In genomic region chr8:105613037-105613436, GRCm38 (mm10) we compare ENCODE assay signal across 9 mouse cellular contexts. TPM values are rescaled to one million over a fixed set of nuclear protein-coding genes. Genes with fewer than 3 reads are reported as not detected.
DNase-seq lines count a peak whose midpoint lies in the region; ATAC-seq lines count a peak whose summit lies in the region.
"Had no signal": no experiment of that assay in that cellular context is flagged by ENCODE, and none has a peak within 500 bp of the region (broad histone marks: within the 10 kb centered on the region; RNA-seq: fewer than 3 reads in every experiment).

No protein-coding gene starts in this region.

- H3K4me3 ChIP-seq in embryonic facial prominence, embryonic 13.5 days: peak overlapping the region; percentile 49
- H3K4me3 ChIP-seq in heart, embryonic 13.5 days: peak overlapping the region; percentile 65

- DNase-seq in layer of hippocampus, postnatal 10 days (ENCODE audit: low spot score in 2 of 2): peak; percentile 28 to 50
- no peak for DNase-seq in layer of hippocampus, adult 9-11 months
- DNase-seq in kidney, postnatal 10 days: peak; percentile 80
- peak; percentile 75 for DNase-seq in lung, postnatal 36 days
- peak; percentile 62 for DNase-seq in urinary bladder, adult 2 months (ENCODE audit: low spot score)
- no peak for DNase-seq in layer of hippocampus, postnatal 25 days (ENCODE audit: extremely low spot score in 1 of 2, low spot score in 1 of 2)

- peak overlapping the region; percentile 62 for H3K9ac ChIP-seq in embryonic facial prominence, embryonic 13.5 days
- peak overlapping the region; percentile 84 for H3K9ac ChIP-seq in heart, embryonic 13.5 days

- 5% methylated on average over 20 of the region's 20 CpGs for WGBS in embryonic facial prominence, embryonic 13.5 days
- WGBS in heart, embryonic 13.5 days: 4% methylated on average over 20 of the region's 20 CpGs

- ATAC-seq in embryonic facial prominence, embryonic 13.5 days (ENCODE audit: insufficient number of reproducible peaks, insufficient read depth, low FRiP score, low TSS enrichment, low read depth): no peak
- ATAC-seq in heart, embryonic 13.5 days (ENCODE audit: extremely low read depth, insufficient number of reproducible peaks, low FRiP score, low TSS enrichment): no peak

- H3K4me2 ChIP-seq in embryonic facial prominence, embryonic 13.5 days: peak overlapping the region; percentile 80
- H3K4me2 ChIP-seq in heart, embryonic 13.5 days: peak overlapping the region; percentile 98

- no peak overlapping the region for H3K27ac ChIP-seq in embryonic facial prominence, embryonic 13.5 days
- peak overlapping the region; percentile 48 for H3K27ac ChIP-seq in heart, embryonic 13.5 days (replicated peaks)

- H3K4me1 ChIP-seq in embryonic facial prominence, embryonic 13.5 days: peaks cover 23% of the 10 kb centered on the region
- H3K4me1 ChIP-seq in heart, embryonic 13.5 days: peaks cover 46% of the 10 kb centered on the region

- peaks cover 32% of the 10 kb centered on the region for H3K27me3 ChIP-seq in embryonic facial prominence, embryonic 13.5 days
- peaks cover 11% of the 10 kb centered on the region for H3K27me3 ChIP-seq in heart, embryonic 13.5 days (replicated peaks)

- peaks cover 30% of the 10 kb centered on the region for H3K36me3 ChIP-seq in embryonic facial prominence, embryonic 13.5 days
- H3K36me3 ChIP-seq in heart, embryonic 13.5 days: peaks cover 49% of the 10 kb centered on the region

- no peaks in the 10 kb centered on the region for H3K9me3 ChIP-seq in embryonic facial prominence, embryonic 13.5 days
- H3K9me3 ChIP-seq in heart, embryonic 13.5 days: no peaks in the 10 kb centered on the region

RNA-seq across cellular contexts. Expression of gene Ripor1, which starts 8.0 kb away (rescaled TPM):
- total RNA-seq in layer of hippocampus, postnatal 10 days (2021): 10 to 100 TPM; 73.6 to 81.2 TPM
- 18.6 and 18.7 TPM in 2 replicates for polyA plus RNA-seq in embryonic facial prominence, embryonic 13.5 days (2015; fragmentation: Nextera tagmentation; extraction: Ambion mirVana)
- polyA plus RNA-seq in heart, embryonic 13.5 days (2015; fragmentation: Nextera tagmentation; extraction: Ambion mirVana): 32.1 and 32.5 TPM in 2 replicates
- 12.1 and 26.0 TPM in 2 replicates for polyA plus RNA-seq in urinary bladder, adult 2 months (2012; rRNA removed)
- total RNA-seq in layer of hippocampus, postnatal 25 days (2021): 10 to 100 TPM; 83.2 to 92.9 TPM

RNA-seq across cellular contexts. Expression of gene Ctcf, which starts 23.3 kb away (rescaled TPM):
- 10 to 100 TPM; 63.6 to 67.7 TPM for total RNA-seq in layer of hippocampus, postnatal 10 days (2021)
- 136 and 146 TPM in 2 replicates for polyA plus RNA-seq in embryonic facial prominence, embryonic 13.5 days (2015; fragmentation: Nextera tagmentation; extraction: Ambion mirVana)
- 67.1 and 76.2 TPM in 2 replicates for polyA plus RNA-seq in heart, embryonic 13.5 days (2015; fragmentation: Nextera tagmentation; extraction: Ambion mirVana)
- 21.6 and 31.5 TPM in 2 replicates for polyA plus RNA-seq in urinary bladder, adult 2 months (2012; rRNA removed)
- 10 to 100 TPM; 63.3 to 71.7 TPM for total RNA-seq in layer of hippocampus, postnatal 25 days (2021)

RNA-seq across cellular contexts. Expression of gene Agrp, which starts 24.2 kb away (rescaled TPM):
- not detected for total RNA-seq in layer of hippocampus, postnatal 10 days (2021)
- 0.90 and 2.1 TPM in 2 replicates for polyA plus RNA-seq in embryonic facial prominence, embryonic 13.5 days (2015; fragmentation: Nextera tagmentation; extraction: Ambion mirVana)
- polyA plus RNA-seq in heart, embryonic 13.5 days (2015; fragmentation: Nextera tagmentation; extraction: Ambion mirVana): 0.23 TPM in 1 of 2 replicates, not detected in the other
- polyA plus RNA-seq in urinary bladder, adult 2 months (2012; rRNA removed): 0.27 and 0.89 TPM in 2 replicates
- not detected for total RNA-seq in layer of hippocampus, postnatal 25 days (2021)
- total RNA-seq: MEL had no signal

RNA-seq across cellular contexts. Expression of gene Atp6v0d1, which starts 47.2 kb away (rescaled TPM):
- 100 to 1,000 TPM; 298 to 305 TPM for total RNA-seq in layer of hippocampus, postnatal 10 days (2021)
- polyA plus RNA-seq in embryonic facial prominence, embryonic 13.5 days (2015; fragmentation: Nextera tagmentation; extraction: Ambion mirVana): 78.4 and 80.4 TPM in 2 replicates
- 58.1 and 60.9 TPM in 2 replicates for polyA plus RNA-seq in heart, embryonic 13.5 days (2015; fragmentation: Nextera tagmentation; extraction: Ambion mirVana)
- 144 and 148 TPM in 2 replicates for polyA plus RNA-seq in urinary bladder, adult 2 months (2012; rRNA removed)
- total RNA-seq in layer of hippocampus, postnatal 25 days (2021): 100 to 1,000 TPM; 293 to 332 TPM

Comparison
In these comparisons a context has a peak if more than half of its experiments do, and no peak if none do; other contexts are left out.
1. DNase-seq: peak in layer of hippocampus, postnatal 10 days (2 of 2), kidney, postnatal 10 days (single experiment), lung, postnatal 36 days (single experiment) and urinary bladder, adult 2 months (single experiment); none in layer of hippocampus, adult 9-11 months (single experiment) and layer of hippocampus, postnatal 25 days (0 of 2).